Mouse (Mus musculus): ENCODE data around the gene Baiap2l1.

GRCm38 (mm10) chr5:144219306-144219705 is 138.6 kb downstream of the Baiap2l1 start:
- TF ChIP-seq CTCF (IDR thresholded peaks at IDR 0.05; ENCODE audit: control insufficient read depth, insufficient read depth, insufficient replicate concordance, low read depth, low read length) (no peak), POLR2A (IDR thresholded peaks at IDR 0.05; ENCODE audit: control insufficient read depth, low read depth, low read length) (no peak)
